Mouse (Mus musculus): ENCODE measurements around the gene Hnrnpk. TPM values are rescaled to one million over a fixed set of nuclear protein-coding genes. Genes with fewer than 3 reads are reported as not detected.
"Not testable (repeated sequence)": the region's sequence is repeated elsewhere in the genome, so short reads cannot be mapped to it uniquely, and the experiment has no call there.

The Hnrnpk gene
- polyA plus RNA-seq (2015; fragmentation: Nextera tagmentation; extraction: Ambion mirVana), result 1,323 and 1,478 TPM in 2 replicates

DNA sequence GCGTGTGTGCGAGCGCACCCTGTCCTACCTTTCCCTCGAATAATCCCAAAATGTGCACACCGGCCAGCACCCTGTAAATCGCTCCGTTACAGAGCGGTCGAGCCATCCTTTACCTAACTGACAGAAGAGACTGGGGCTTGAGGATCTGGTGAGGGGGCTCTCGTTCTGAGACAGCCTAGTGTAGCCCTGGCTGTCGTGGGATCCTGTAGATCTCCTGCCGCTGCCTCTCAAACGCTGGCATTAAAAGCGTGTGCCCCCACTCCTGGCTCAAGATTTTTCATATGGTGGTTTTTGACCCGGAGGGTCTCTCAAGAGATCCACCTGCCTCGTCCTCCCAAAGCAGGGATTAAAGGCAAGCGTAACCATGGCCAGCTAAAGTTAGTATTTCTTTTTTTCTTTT is at the start of gene Hnrnpk:
Gene Hnrnpk, minus strand, starts transcription at position 101 of the 400 bp plus-strand sequence.
- Histone ChIP-seq H3K4me3 (ENCODE audit: low read depth, low read length) (peak within 1 kb of the TSS; percentile 86), H3K4me2 (ENCODE audit: low read length) (peak within 1 kb of the TSS; percentile 48), H3K4me1 (ENCODE audit: control insufficient read depth, insufficient read depth, low read length) (peaks cover 10% of the 10 kb centered on the region), H3K9ac (ENCODE audit: low read depth, low read length) (peak within 1 kb of the TSS; percentile 99), H3K27ac (ENCODE audit: low read length) (peak within 1 kb of the TSS; percentile 100)
- 6% methylated on average over 16 of the region's 17 CpGs for WGBS
- not testable (repeated sequence) for H3K36me3 ChIP-seq (ENCODE audit: control insufficient read depth, insufficient read depth, low read length); H3K27me3 ChIP-seq (ENCODE audit: control insufficient read depth, insufficient read depth, low read depth, low read length); ATAC-seq; H3K9me3 ChIP-seq (replicated peaks; ENCODE audit: control insufficient read depth, low read length, poor library complexity, severe bottlenecking)

DNA sequence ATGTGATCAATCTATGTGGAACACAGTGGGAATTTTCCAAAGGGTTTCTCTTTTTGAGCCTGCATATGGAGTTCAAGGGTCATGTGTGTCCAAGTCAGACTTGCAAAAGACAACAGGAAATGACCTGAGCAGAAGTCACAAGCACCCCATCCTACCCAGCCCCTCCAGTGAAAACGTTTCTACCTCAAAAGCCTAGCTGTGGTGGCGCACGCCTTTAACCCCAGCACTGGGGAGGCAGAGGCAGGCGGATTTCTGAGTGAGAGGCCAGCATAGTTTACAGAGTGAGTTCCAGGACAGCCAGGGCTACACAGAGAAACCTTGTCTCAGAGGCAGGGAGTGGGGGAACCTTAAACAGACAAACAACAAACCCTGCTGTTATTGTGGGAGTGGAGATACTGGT is 49.1 kb upstream of the Hnrnpk start:
- peaks cover 2% of the 10 kb centered on the region; the same call in 1 of the 2 replicates for H3K4me1 ChIP-seq (ENCODE audit: control insufficient read depth, insufficient read depth, low read length)
- no peak for ATAC-seq
- no peaks in the 10 kb centered on the region for H3K9me3 ChIP-seq (replicated peaks; ENCODE audit: control insufficient read depth, low read length, poor library complexity, severe bottlenecking)
- H3K9ac ChIP-seq (ENCODE audit: low read depth, low read length), result no peak overlapping the region
- WGBS, result 72% methylated on average over 4 of the region's 4 CpGs
- H3K27ac ChIP-seq (ENCODE audit: low read length), result no peak overlapping the region
- no peak overlapping the region for H3K4me3 ChIP-seq (ENCODE audit: low read depth, low read length)
- no peak overlapping the region for H3K4me2 ChIP-seq (ENCODE audit: low read length)
- peaks cover 17% of the 10 kb centered on the region for H3K27me3 ChIP-seq (ENCODE audit: control insufficient read depth, insufficient read depth, low read depth, low read length)
- H3K36me3 ChIP-seq (ENCODE audit: control insufficient read depth, insufficient read depth, low read length), result no peaks in the 10 kb centered on the region

DNA sequence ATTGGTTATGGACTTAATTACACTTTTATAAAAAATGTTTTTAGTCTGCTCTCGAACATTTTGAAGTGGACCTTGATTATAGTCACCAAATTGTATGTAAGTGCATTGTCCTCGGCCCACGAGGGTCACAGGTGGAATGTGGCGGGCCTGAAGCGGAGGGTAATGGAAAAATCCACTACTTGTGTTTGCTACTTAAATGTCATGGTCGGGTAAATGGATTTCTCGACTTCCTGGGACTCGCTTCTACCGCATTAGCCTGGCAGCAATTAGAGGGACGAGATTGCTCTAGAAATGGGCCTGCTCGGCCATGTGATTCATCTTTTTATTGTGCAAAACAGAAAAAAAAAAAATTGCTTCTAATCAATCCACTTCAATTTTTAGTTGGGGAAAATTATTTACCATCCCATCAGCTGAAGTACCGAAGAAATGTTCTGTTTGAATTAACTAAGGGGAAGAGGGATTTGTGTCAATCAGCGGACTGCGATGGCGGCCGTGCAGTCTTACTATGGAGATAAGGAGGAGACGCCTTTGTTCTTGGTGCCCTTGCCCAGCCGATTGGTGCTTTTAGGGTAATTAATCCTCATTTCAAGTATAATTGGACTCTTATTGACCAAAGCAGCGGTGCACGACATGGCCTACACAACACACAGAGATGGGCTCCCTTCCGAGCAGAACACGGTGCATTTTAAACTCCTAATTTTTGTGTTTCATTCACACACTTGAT is 47.5 kb upstream of the Hnrnpk start:
- H3K27me3 ChIP-seq (ENCODE audit: control insufficient read depth, insufficient read depth, low read depth, low read length), result peaks cover 14% of the 10 kb centered on the region
- H3K4me1 ChIP-seq (ENCODE audit: control insufficient read depth, insufficient read depth, low read length), result peaks cover 2% of the 10 kb centered on the region; the same call in 1 of the 2 replicates
- WGBS, result 34% methylated on average over 22 of the region's 22 CpGs
- no peak overlapping the region for H3K4me3 ChIP-seq (ENCODE audit: low read depth, low read length)
- H3K9me3 ChIP-seq (replicated peaks; ENCODE audit: control insufficient read depth, low read length, poor library complexity, severe bottlenecking), result no peaks in the 10 kb centered on the region
- no peak; the same call in 1 of the 2 replicates for ATAC-seq
- no peaks in the 10 kb centered on the region for H3K36me3 ChIP-seq (ENCODE audit: control insufficient read depth, insufficient read depth, low read length)
- no peak overlapping the region for H3K27ac ChIP-seq (ENCODE audit: low read length)
- H3K9ac ChIP-seq (ENCODE audit: low read depth, low read length), result no peak overlapping the region
- H3K4me2 ChIP-seq (ENCODE audit: low read length), result no peak overlapping the region

DNA sequence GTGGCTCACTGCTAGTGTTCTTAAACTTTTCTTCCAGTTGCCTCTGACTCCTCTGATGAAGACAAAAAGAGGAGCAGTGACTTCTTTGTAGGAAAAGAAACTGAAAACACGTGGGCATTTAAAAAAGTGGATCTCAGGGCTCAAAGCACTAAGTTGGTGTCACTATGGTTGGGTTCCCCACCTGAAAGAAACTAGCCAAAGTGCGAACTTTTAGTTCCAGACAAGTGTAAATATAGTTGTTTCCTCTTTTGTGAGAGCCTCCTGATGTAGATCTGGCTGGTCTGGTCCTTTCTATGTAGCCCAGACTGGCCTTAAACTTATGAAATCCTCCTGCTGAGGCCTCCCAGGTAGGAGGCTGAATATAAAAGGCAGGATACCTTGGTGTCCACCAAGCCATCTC is 43.4 kb upstream of the Hnrnpk start:
- Histone ChIP-seq H3K27ac (ENCODE audit: low read length) (no peak overlapping the region), H3K4me3 (ENCODE audit: low read depth, low read length) (no peak overlapping the region), H3K27me3 (ENCODE audit: control insufficient read depth, insufficient read depth, low read depth, low read length) (no peaks in the 10 kb centered on the region), H3K4me1 (ENCODE audit: control insufficient read depth, insufficient read depth, low read length) (peaks cover 5% of the 10 kb centered on the region), H3K4me2 (ENCODE audit: low read length) (no peak overlapping the region), H3K9ac (ENCODE audit: low read depth, low read length) (no peak overlapping the region), H3K36me3 (ENCODE audit: control insufficient read depth, insufficient read depth, low read length) (no peaks in the 10 kb centered on the region), H3K9me3 (replicated peaks; ENCODE audit: control insufficient read depth, low read length, poor library complexity, severe bottlenecking) (no peaks in the 10 kb centered on the region)
- WGBS, result 82% methylated on average over 2 of the region's 2 CpGs
- ATAC-seq, result no peak

DNA sequence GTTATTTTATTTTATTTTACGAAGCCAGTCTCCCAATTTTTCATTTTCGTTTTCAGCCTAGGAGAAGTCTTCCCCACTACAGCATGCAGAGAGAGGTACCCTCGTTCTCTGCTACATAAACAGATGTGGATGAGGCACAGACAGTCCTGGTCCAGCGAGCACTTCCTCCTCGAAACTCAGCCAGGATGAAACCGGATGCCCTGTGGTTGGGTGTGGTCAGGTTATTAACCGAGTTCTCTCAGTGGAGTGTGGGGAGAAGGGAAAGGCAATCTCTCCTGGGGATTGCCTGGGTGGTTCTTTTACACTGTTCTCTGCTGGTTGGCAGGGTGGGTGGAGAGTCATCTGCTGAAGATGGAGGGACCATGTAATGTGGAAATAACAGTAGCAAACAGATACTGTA is 40.6 kb upstream of the Hnrnpk start:
- Histone ChIP-seq H3K36me3 (ENCODE audit: control insufficient read depth, insufficient read depth, low read length) (no peaks in the 10 kb centered on the region), H3K4me2 (ENCODE audit: low read length) (no peak overlapping the region), H3K9ac (ENCODE audit: low read depth, low read length) (no peak overlapping the region), H3K4me3 (ENCODE audit: low read depth, low read length) (no peak overlapping the region), H3K4me1 (ENCODE audit: control insufficient read depth, insufficient read depth, low read length) (peaks cover 3% of the 10 kb centered on the region), H3K27ac (ENCODE audit: low read length) (peak overlapping the region; percentile 47; the same call in 1 of the 2 replicates), H3K27me3 (ENCODE audit: control insufficient read depth, insufficient read depth, low read depth, low read length) (no peaks in the 10 kb centered on the region), H3K9me3 (replicated peaks; ENCODE audit: control insufficient read depth, low read length, poor library complexity, severe bottlenecking) (no peaks in the 10 kb centered on the region)
- WGBS, result 70% methylated on average over 7 of the region's 7 CpGs
- ATAC-seq, result no peak

DNA sequence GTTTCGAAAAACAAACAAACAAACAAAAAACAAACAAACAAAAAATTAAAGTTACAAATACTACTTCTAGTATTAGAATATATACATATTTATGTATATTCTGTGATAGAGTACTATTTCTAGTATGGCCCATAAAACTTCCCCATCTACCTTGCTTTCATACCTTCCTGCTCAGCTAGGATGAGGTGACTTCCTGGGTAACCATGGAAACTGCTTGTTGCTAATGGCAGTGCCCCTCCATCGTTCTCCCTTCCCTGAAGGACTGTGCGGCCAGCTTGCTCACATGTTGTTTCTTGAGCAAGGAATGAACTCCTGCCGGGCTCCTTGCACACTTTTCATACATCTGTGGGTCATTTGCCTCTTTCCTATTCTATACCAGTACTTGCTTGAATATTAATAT is 40.2 kb upstream of the Hnrnpk start:
- Histone ChIP-seq H3K4me2 (ENCODE audit: low read length) (no peak overlapping the region), H3K9me3 (replicated peaks; ENCODE audit: control insufficient read depth, low read length, poor library complexity, severe bottlenecking) (no peaks in the 10 kb centered on the region), H3K27me3 (ENCODE audit: control insufficient read depth, insufficient read depth, low read depth, low read length) (no peaks in the 10 kb centered on the region), H3K9ac (ENCODE audit: low read depth, low read length) (no peak overlapping the region), H3K4me3 (ENCODE audit: low read depth, low read length) (no peak overlapping the region), H3K4me1 (ENCODE audit: control insufficient read depth, insufficient read depth, low read length) (peaks cover 3% of the 10 kb centered on the region), H3K36me3 (ENCODE audit: control insufficient read depth, insufficient read depth, low read length) (no peaks in the 10 kb centered on the region), H3K27ac (ENCODE audit: low read length) (no peak overlapping the region)
- ATAC-seq, result no peak
- 53% methylated on average over 4 of the region's 4 CpGs for WGBS

DNA sequence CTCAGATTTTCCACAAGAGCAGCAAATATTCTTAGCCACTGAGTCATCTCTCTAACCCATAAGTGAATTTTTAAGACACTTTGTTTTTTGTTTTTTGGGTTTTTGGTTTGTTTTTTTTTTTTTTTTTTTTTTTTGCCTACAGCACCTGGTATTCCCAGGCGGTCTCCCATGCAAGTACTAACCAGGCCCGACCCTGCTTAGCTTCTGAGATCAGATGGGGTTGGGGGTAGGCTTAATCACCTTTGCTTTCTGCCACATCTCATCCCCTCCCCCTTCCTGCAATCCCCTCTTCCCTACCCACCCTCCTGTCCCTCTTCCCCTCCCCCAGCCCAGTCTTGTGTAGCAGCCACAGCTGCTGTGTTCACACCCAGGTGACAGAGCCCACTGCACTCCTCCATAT is 36.6 kb upstream of the Hnrnpk start:
- H3K27ac ChIP-seq (ENCODE audit: low read length), result no peak overlapping the region
- no peak overlapping the region for H3K9ac ChIP-seq (ENCODE audit: low read depth, low read length)
- no peaks in the 10 kb centered on the region for H3K9me3 ChIP-seq (replicated peaks; ENCODE audit: control insufficient read depth, low read length, poor library complexity, severe bottlenecking)
- no peaks in the 10 kb centered on the region for H3K27me3 ChIP-seq (ENCODE audit: control insufficient read depth, insufficient read depth, low read depth, low read length)
- H3K4me2 ChIP-seq (ENCODE audit: low read length), result no peak overlapping the region
- H3K4me3 ChIP-seq (ENCODE audit: low read depth, low read length), result no peak overlapping the region
- peaks cover 3% of the 10 kb centered on the region for H3K4me1 ChIP-seq (ENCODE audit: control insufficient read depth, insufficient read depth, low read length)
- WGBS, result 56% methylated on average over 2 of the region's 2 CpGs
- H3K36me3 ChIP-seq (ENCODE audit: control insufficient read depth, insufficient read depth, low read length), result no peaks in the 10 kb centered on the region
- ATAC-seq, result no peak

DNA sequence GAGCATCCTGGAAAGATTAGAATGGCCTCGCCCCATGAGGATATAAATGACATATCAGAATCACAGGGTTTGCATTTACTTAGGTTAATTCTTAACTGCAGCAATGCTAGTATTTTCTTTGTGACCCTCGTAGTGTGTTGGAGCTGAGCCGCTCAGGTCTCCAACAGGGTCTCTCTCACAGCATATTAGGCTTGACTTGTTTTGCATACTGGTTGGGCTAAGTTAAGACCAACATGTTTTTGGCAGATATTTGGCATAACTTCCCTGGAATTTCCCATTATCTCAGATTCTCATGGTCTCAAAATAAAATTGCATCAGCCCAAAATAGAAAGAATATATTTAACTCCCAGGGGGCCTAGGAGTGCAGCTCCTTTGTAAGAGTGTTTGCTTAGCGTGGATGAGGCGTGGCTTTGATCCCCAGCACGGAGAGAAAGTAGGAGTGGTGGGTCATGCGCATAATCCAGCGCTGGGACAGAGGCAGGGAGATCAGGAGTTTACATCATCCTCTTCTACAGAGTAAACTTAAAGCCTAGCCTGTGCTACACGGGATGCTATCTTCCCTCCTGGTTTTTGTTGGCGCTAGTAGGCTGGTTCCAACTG is 20.0 kb upstream of the Hnrnpk start:
- no peak for ATAC-seq
- WGBS, result 56% methylated on average over 10 of the region's 10 CpGs

DNA sequence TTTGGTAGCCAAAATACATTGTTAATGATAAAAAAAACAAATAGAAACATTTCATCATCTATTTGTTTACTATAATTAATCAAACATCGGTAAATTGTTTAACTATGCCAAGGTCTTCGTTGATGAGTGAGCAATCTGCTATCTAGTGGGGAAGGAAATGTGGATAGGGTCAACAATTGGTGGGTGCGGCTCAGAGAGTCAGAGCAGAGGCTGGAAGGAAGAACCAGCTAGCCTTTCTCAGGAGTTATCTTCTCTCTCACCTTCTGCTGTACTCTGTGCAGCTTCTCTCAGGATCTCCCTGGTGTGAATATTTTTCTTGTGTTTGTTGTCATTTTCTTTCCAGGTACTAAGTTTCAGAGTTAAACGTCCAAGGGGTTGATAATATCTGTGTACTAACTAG is 19.1 kb upstream of the Hnrnpk start:
- no peaks in the 10 kb centered on the region for H3K9me3 ChIP-seq (replicated peaks; ENCODE audit: control insufficient read depth, low read length, poor library complexity, severe bottlenecking)
- no peak for ATAC-seq
- no peaks in the 10 kb centered on the region for H3K27me3 ChIP-seq (ENCODE audit: control insufficient read depth, insufficient read depth, low read depth, low read length)
- H3K4me1 ChIP-seq (ENCODE audit: control insufficient read depth, insufficient read depth, low read length), result no peaks in the 10 kb centered on the region
- H3K4me3 ChIP-seq (ENCODE audit: low read depth, low read length), result no peak overlapping the region
- H3K4me2 ChIP-seq (ENCODE audit: low read length), result no peak overlapping the region
- H3K27ac ChIP-seq (ENCODE audit: low read length), result no peak overlapping the region
- H3K9ac ChIP-seq (ENCODE audit: low read depth, low read length), result no peak overlapping the region
- 94% methylated on average over 4 of the region's 4 CpGs for WGBS
- no peaks in the 10 kb centered on the region for H3K36me3 ChIP-seq (ENCODE audit: control insufficient read depth, insufficient read depth, low read length)

More for the DNA sequence above, 20.0 kb upstream of the Hnrnpk start:
- Histone ChIP-seq H3K9ac (ENCODE audit: low read depth, low read length) (no peak overlapping the region), H3K4me1 (ENCODE audit: control insufficient read depth, insufficient read depth, low read length) (no peaks in the 10 kb centered on the region), H3K36me3 (ENCODE audit: control insufficient read depth, insufficient read depth, low read length) (no peaks in the 10 kb centered on the region), H3K27ac (ENCODE audit: low read length) (no peak overlapping the region), H3K4me3 (ENCODE audit: low read depth, low read length) (no peak overlapping the region), H3K4me2 (ENCODE audit: low read length) (no peak overlapping the region), H3K27me3 (ENCODE audit: control insufficient read depth, insufficient read depth, low read depth, low read length) (no peaks in the 10 kb centered on the region), H3K9me3 (replicated peaks; ENCODE audit: control insufficient read depth, low read length, poor library complexity, severe bottlenecking) (no peaks in the 10 kb centered on the region)

Measured in midbrain, embryonic 16.5 days (tissue).